Mouse (Mus musculus) lung, postnatal 4 days (tissue): ENCODE results near the gene Ccdc40.
"Not testable (repeated sequence)": the region's sequence is repeated elsewhere in the genome, so short reads cannot be mapped to it uniquely, and the experiment has no call there.

Experiments used
- DNase-seq, 2 experiments: peaks; one replicate each; pipeline ENCODE4 v3.0.0; 2021

Gene Ccdc40

GRCm38 (mm10) chr11:119237568-119238304, 9.4 kb downstream of the Ccdc40 start:
- DNase-seq: peak; percentile 47 to 55

- DNase-seq: peak; percentile 65
Observed at GRCm38 (mm10) chr11:119238305-119238721, 9.9 kb downstream of the Ccdc40 start.

GRCm38 (mm10) chr11:119239480-119239879, 11.1 kb downstream of the Ccdc40 start:
- DNase-seq: peak in 1 of 2 experiments; percentile 22

GRCm38 (mm10) chr11:119245543-119245942, 17.2 kb downstream of the Ccdc40 start:
- not testable (repeated sequence) for DNase-seq

GRCm38 (mm10) chr11:119249011-119249410, 20.6 kb downstream of the Ccdc40 start:
- peak; percentile 47 to 80 for DNase-seq

GRCm38 (mm10) chr11:119250998-119251397, 22.6 kb downstream of the Ccdc40 start:
- no peak for DNase-seq

- DNase-seq: peak; percentile 70 to 72
Observed at GRCm38 (mm10) chr11:119252854-119253541, 24.6 kb downstream of the Ccdc40 start.

GRCm38 (mm10) chr11:119256557-119256956, 28.2 kb downstream of the Ccdc40 start:
- DNase-seq: not testable (repeated sequence)

- no peak for DNase-seq
Observed at GRCm38 (mm10) chr11:119258216-119258571, 29.8 kb downstream of the Ccdc40 start.

- peak; percentile 72 to 75 for DNase-seq
Observed at GRCm38 (mm10) chr11:119258572-119259322, 30.4 kb downstream of the Ccdc40 start.

GRCm38 (mm10) chr11:119259977-119260376, 31.6 kb downstream of the Ccdc40 start:
- DNase-seq: no peak

GRCm38 (mm10) chr11:119264413-119264812, 36.0 kb downstream of the Ccdc40 start:
- DNase-seq: no peak

- DNase-seq: no peak
Observed at GRCm38 (mm10) chr11:119265811-119266210, 37.4 kb downstream of the Ccdc40 start.

- peak; percentile 25 to 69 for DNase-seq
Observed at GRCm38 (mm10) chr11:119267241-119267674, 38.9 kb downstream of the Ccdc40 start.

GRCm38 (mm10) chr11:119267768-119268556, 39.6 kb downstream of the Ccdc40 start, which contains the start of gene Gaa:
Gaa (plus strand) TSS chr11:119267887.
- DNase-seq: peak; percentile 93 to 96

GRCm38 (mm10) chr11:119268557-119269195, 40.3 kb downstream of the Ccdc40 start:
- peak in 1 of 2 experiments; percentile 31 for DNase-seq

- not testable (repeated sequence) for DNase-seq
Observed at GRCm38 (mm10) chr11:119272492-119272891, 44.1 kb downstream of the Ccdc40 start.

- DNase-seq: no peak
Observed at GRCm38 (mm10) chr11:119273186-119273930, 45.0 kb downstream of the Ccdc40 start.

GRCm38 (mm10) chr11:119281030-119281429, 52.7 kb downstream of the Ccdc40 start:
- DNase-seq: no peak

GRCm38 (mm10) chr11:119285791-119286527, 57.6 kb downstream of the Ccdc40 start:
- peak; percentile 56 to 77 for DNase-seq
